Mouse (Mus musculus): ENCODE measurements around the gene Prrg2. TPM values are rescaled to one million over a fixed set of nuclear protein-coding genes. Genes with fewer than 3 reads are reported as not detected.
"Not testable (repeated sequence)": the region's sequence is repeated elsewhere in the genome, so short reads cannot be mapped to it uniquely, and the experiment has no call there.

The Prrg2 gene
- polyA plus RNA-seq, 1 experiment from 2014 or later: 24.6 TPM

GRCm38 (mm10) chr7:45030857-45031256, 31.6 kb downstream of the Prrg2 start:
- Histone ChIP-seq H3K4me2 (ENCODE audit: low read depth, severe bottlenecking) (no peak overlapping the region), H3K4me1 (ENCODE audit: control insufficient read depth, insufficient read depth, low read length) (0 out of 2 replicates have a peak, but pooled peaks cover 2% of the 10 kb centered on the region), H3K27ac (replicated peaks; ENCODE audit: low read depth, low read length) (no peak overlapping the region), H3K9ac (ENCODE audit: low read length) (no peak overlapping the region), H3K9me3 (ENCODE audit: control insufficient read depth, low read length) (no peaks in the 10 kb centered on the region), H3K36me3 (ENCODE audit: control insufficient read depth, insufficient read depth, low read length) (peaks cover 64% of the 10 kb centered on the region), H3K27me3 (ENCODE audit: control insufficient read depth, insufficient read depth, low read length) (no peaks in the 10 kb centered on the region), H3K4me3 (ENCODE audit: low read depth, low read length) (no peak overlapping the region)
- WGBS: 92% methylated on average over 8 of the region's 8 CpGs
- DNase-seq (ENCODE audit: low spot score): no peak
- no peak for ATAC-seq (ENCODE audit: insufficient number of reproducible peaks, low FRiP score, low TSS enrichment, low read depth)

GRCm38 (mm10) chr7:45029995-45030394, 32.5 kb downstream of the Prrg2 start:
- 94% methylated on average over 6 of the region's 6 CpGs for WGBS
- no peak for ATAC-seq (ENCODE audit: insufficient number of reproducible peaks, low FRiP score, low TSS enrichment, low read depth)
- peaks cover 58% of the 10 kb centered on the region for H3K36me3 ChIP-seq (ENCODE audit: control insufficient read depth, insufficient read depth, low read length)
- DNase-seq (ENCODE audit: low spot score): no peak
- H3K4me2 ChIP-seq (ENCODE audit: low read depth, severe bottlenecking): no peak overlapping the region
- H3K27ac ChIP-seq (replicated peaks; ENCODE audit: low read depth, low read length): no peak overlapping the region
- no peaks in the 10 kb centered on the region for H3K27me3 ChIP-seq (ENCODE audit: control insufficient read depth, insufficient read depth, low read length)
- H3K9me3 ChIP-seq (ENCODE audit: control insufficient read depth, low read length): no peaks in the 10 kb centered on the region
- H3K4me3 ChIP-seq (ENCODE audit: low read depth, low read length): no peak overlapping the region
- H3K4me1 ChIP-seq (ENCODE audit: control insufficient read depth, insufficient read depth, low read length): 0 out of 2 replicates have a peak, but pooled peaks cover 2% of the 10 kb centered on the region
- no peak overlapping the region for H3K9ac ChIP-seq (ENCODE audit: low read length)

- Histone ChIP-seq H3K9ac (ENCODE audit: low read length) (no peak overlapping the region), H3K9me3 (ENCODE audit: control insufficient read depth, low read length) (no peaks in the 10 kb centered on the region), H3K4me2 (ENCODE audit: low read depth, severe bottlenecking) (no peak overlapping the region), H3K36me3 (ENCODE audit: control insufficient read depth, insufficient read depth, low read length) (peaks cover 42% of the 10 kb centered on the region), H3K4me1 (ENCODE audit: control insufficient read depth, insufficient read depth, low read length) (0 out of 2 replicates have a peak, but pooled peaks cover 2% of the 10 kb centered on the region), H3K4me3 (ENCODE audit: low read depth, low read length) (no peak overlapping the region), H3K27me3 (ENCODE audit: control insufficient read depth, insufficient read depth, low read length) (no peaks in the 10 kb centered on the region), H3K27ac (replicated peaks; ENCODE audit: low read depth, low read length) (no peak overlapping the region)
- WGBS: 94% methylated on average over 11 of the region's 11 CpGs
- ATAC-seq (ENCODE audit: insufficient number of reproducible peaks, low FRiP score, low TSS enrichment, low read depth) (no peak), DNase-seq (ENCODE audit: low spot score) (no peak)
Observed at GRCm38 (mm10) chr7:45028351-45028750, 34.1 kb downstream of the Prrg2 start.

GRCm38 (mm10) chr7:45027761-45028160, 34.7 kb downstream of the Prrg2 start:
- H3K27ac ChIP-seq (replicated peaks; ENCODE audit: low read depth, low read length): no peak overlapping the region
- no peak overlapping the region for H3K4me3 ChIP-seq (ENCODE audit: low read depth, low read length)
- no peaks in the 10 kb centered on the region for H3K27me3 ChIP-seq (ENCODE audit: control insufficient read depth, insufficient read depth, low read length)
- H3K4me1 ChIP-seq (ENCODE audit: control insufficient read depth, insufficient read depth, low read length): 0 out of 2 replicates have a peak, but pooled peaks cover 2% of the 10 kb centered on the region
- H3K4me2 ChIP-seq (ENCODE audit: low read depth, severe bottlenecking): no peak overlapping the region
- ATAC-seq (ENCODE audit: insufficient number of reproducible peaks, low FRiP score, low TSS enrichment, low read depth): no peak
- H3K36me3 ChIP-seq (ENCODE audit: control insufficient read depth, insufficient read depth, low read length): peaks cover 38% of the 10 kb centered on the region
- H3K9me3 ChIP-seq (ENCODE audit: control insufficient read depth, low read length): no peaks in the 10 kb centered on the region
- no peak for DNase-seq (ENCODE audit: low spot score)
- 91% methylated on average over 9 of the region's 9 CpGs for WGBS
- H3K9ac ChIP-seq (ENCODE audit: low read length): no peak overlapping the region

- Histone ChIP-seq H3K27ac (replicated peaks; ENCODE audit: low read depth, low read length) (no peak overlapping the region), H3K9ac (ENCODE audit: low read length) (no peak overlapping the region), H3K27me3 (ENCODE audit: control insufficient read depth, insufficient read depth, low read length) (no peaks in the 10 kb centered on the region), H3K36me3 (ENCODE audit: control insufficient read depth, insufficient read depth, low read length) (peaks cover 33% of the 10 kb centered on the region), H3K4me3 (ENCODE audit: low read depth, low read length) (no peak overlapping the region), H3K9me3 (ENCODE audit: control insufficient read depth, low read length) (no peaks in the 10 kb centered on the region), H3K4me1 (ENCODE audit: control insufficient read depth, insufficient read depth, low read length) (0 out of 2 replicates have a peak, but pooled peaks cover 2% of the 10 kb centered on the region), H3K4me2 (ENCODE audit: low read depth, severe bottlenecking) (no peak overlapping the region)
- DNase-seq (ENCODE audit: low spot score) (no peak), ATAC-seq (ENCODE audit: insufficient number of reproducible peaks, low FRiP score, low TSS enrichment, low read depth) (no peak; the same call in 1 of the 2 replicates)
- 67% methylated on average over 2 of the region's 2 CpGs for WGBS
Observed at GRCm38 (mm10) chr7:45026256-45026655, 36.2 kb downstream of the Prrg2 start.

- H3K36me3 ChIP-seq (ENCODE audit: control insufficient read depth, insufficient read depth, low read length): peaks cover 28% of the 10 kb centered on the region
- H3K4me1 ChIP-seq (ENCODE audit: control insufficient read depth, insufficient read depth, low read length): 0 out of 2 replicates have a peak, but pooled peaks cover 2% of the 10 kb centered on the region
- no peak overlapping the region for H3K27ac ChIP-seq (replicated peaks; ENCODE audit: low read depth, low read length)
- H3K9me3 ChIP-seq (ENCODE audit: control insufficient read depth, low read length): no peaks in the 10 kb centered on the region
- ATAC-seq (ENCODE audit: insufficient number of reproducible peaks, low FRiP score, low TSS enrichment, low read depth): no peak
- no peak for DNase-seq (ENCODE audit: low spot score)
- no peaks in the 10 kb centered on the region for H3K27me3 ChIP-seq (ENCODE audit: control insufficient read depth, insufficient read depth, low read length)
- H3K4me2 ChIP-seq (ENCODE audit: low read depth, severe bottlenecking): no peak overlapping the region
- no peak overlapping the region for H3K9ac ChIP-seq (ENCODE audit: low read length)
- no peak overlapping the region for H3K4me3 ChIP-seq (ENCODE audit: low read depth, low read length)
- 71% methylated on average over 8 of the region's 8 CpGs for WGBS
Observed at GRCm38 (mm10) chr7:45025601-45026220, 36.8 kb downstream of the Prrg2 start.

- WGBS: 88% methylated on average over 15 of the region's 15 CpGs
- Histone ChIP-seq H3K4me2 (ENCODE audit: low read depth, severe bottlenecking) (no peak overlapping the region), H3K9me3 (ENCODE audit: control insufficient read depth, low read length) (no peaks in the 10 kb centered on the region), H3K4me1 (ENCODE audit: control insufficient read depth, insufficient read depth, low read length) (0 out of 2 replicates have a peak, but pooled peaks cover 2% of the 10 kb centered on the region), H3K9ac (ENCODE audit: low read length) (no peak overlapping the region), H3K36me3 (ENCODE audit: control insufficient read depth, insufficient read depth, low read length) (peaks cover 19% of the 10 kb centered on the region), H3K4me3 (ENCODE audit: low read depth, low read length) (no peak overlapping the region), H3K27me3 (ENCODE audit: control insufficient read depth, insufficient read depth, low read length) (no peaks in the 10 kb centered on the region), H3K27ac (replicated peaks; ENCODE audit: low read depth, low read length) (no peak overlapping the region)
- ATAC-seq (ENCODE audit: insufficient number of reproducible peaks, low FRiP score, low TSS enrichment, low read depth) (no peak), DNase-seq (ENCODE audit: low spot score) (no peak)
Observed at GRCm38 (mm10) chr7:45024281-45025248, 37.9 kb downstream of the Prrg2 start.

GRCm38 (mm10) chr7:45023711-45024110, 38.8 kb downstream of the Prrg2 start:
- not testable (repeated sequence) for DNase-seq (ENCODE audit: low spot score); H3K4me3 ChIP-seq (ENCODE audit: low read depth, low read length); H3K27ac ChIP-seq (replicated peaks; ENCODE audit: low read depth, low read length); H3K9ac ChIP-seq (ENCODE audit: low read length); ATAC-seq (ENCODE audit: insufficient number of reproducible peaks, low FRiP score, low TSS enrichment, low read depth); H3K4me1 ChIP-seq (ENCODE audit: control insufficient read depth, insufficient read depth, low read length); H3K27me3 ChIP-seq (ENCODE audit: control insufficient read depth, insufficient read depth, low read length); H3K4me2 ChIP-seq (ENCODE audit: low read depth, severe bottlenecking); H3K9me3 ChIP-seq (ENCODE audit: control insufficient read depth, low read length)
- 75% methylated on average over 5 of the region's 5 CpGs for WGBS
- H3K36me3 ChIP-seq (ENCODE audit: control insufficient read depth, insufficient read depth, low read length): peaks cover 16% of the 10 kb centered on the region
